Mouse (Mus musculus) spleen, postnatal 10 days (tissue): Measurements from ENCODE around the gene Olfr190.
"Not testable (repeated sequence)": the region's sequence is repeated elsewhere in the genome, so short reads cannot be mapped to it uniquely, and the experiment has no call there.

ENCODE experiments used
- DNase-seq, 2 experiments: peaks; one replicate each; pipeline ENCODE4 v3.0.0; 2021 to 2022; ENCODE audit warnings: low spot score in 2 of 2

The Olfr190 gene

DNA sequence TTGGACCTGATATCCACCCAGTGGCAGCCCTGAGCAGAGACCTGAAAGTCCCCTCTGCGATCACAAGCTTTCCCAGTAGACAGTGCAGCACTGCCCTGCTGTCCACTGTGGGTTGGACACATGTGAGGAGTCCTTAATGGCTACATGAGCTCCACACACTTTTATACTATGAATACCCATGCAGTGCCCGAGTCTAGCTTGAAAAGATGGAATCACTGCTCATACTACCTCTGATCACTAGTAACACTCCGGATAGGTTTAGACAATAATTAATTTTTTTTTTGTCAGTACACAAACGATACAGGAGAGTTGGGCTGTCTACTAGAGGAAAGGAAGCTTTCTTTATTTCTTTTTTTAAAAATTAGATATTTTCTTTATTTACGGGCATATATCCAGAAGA is at the start of gene Olfr190:
TSS of gene Olfr190 (minus strand) at position 101 of the 400 bp plus-strand sequence.
- DNase-seq = no peak

DNA sequence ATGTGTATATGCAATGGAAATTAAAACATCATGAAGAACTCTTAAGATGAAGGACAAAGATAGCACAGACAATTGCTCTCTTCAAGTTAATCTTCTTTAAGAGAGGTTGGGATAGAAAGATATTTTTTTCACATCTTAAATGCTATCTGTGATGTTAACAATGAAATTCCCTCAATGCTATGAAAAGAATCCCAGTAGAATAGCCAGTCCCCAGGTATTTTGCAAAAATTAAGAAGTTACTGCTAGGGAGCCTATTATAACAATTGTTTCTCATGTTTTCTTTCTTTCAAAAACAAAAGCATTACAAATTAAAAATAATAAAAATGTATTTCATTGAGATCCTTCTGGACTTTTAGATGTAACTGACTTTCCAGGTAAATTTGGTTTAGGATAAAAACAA is 43.2 kb upstream of the Olfr190 start, which contains the start of gene Olfr194:
TSS of gene Olfr194 (minus strand) at position 101 of the 400 bp plus-strand sequence.
- no peak for DNase-seq

DNA sequence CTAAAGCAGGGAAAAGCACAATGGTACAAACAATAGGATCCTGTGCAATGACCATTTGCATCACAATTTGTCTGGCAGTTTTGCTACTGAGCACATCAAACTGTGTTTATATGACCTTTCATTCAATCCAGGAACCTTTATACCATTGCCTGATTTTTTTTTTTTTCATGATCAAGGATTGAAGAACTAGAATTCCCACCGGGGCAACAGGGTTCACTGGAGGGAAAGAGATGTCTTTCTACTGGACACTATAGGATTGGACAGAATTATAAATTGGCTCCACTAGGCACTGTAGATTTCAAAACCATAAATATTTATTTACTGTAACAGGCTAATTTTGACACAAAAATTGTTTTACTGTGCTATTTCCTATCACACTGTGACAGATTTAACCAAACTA is 34.0 kb upstream of the Olfr190 start, which contains the start of gene Olfr193:
TSS of gene Olfr193 (minus strand) at position 101 of the 400 bp plus-strand sequence.
- DNase-seq = no peak

DNA sequence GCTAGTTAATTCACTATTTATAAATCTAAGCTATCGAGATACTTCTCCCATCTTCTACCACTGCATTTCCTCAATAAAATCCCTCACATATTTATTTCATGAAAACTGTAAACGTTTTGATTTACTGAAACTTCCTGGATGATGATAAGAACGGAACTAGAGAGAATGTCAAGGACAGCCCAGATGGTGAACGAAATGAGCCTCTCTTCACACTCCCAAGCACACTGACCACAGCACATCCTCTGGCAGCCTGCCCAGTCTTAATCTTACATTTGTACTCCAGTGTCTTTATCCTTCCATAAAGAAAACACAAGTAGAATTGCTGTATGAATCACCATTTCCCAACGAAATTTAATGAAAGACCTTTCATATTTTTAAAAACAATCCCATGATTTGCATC is 30.7 kb upstream of the Olfr190 start:
- not testable (repeated sequence) for DNase-seq

DNA sequence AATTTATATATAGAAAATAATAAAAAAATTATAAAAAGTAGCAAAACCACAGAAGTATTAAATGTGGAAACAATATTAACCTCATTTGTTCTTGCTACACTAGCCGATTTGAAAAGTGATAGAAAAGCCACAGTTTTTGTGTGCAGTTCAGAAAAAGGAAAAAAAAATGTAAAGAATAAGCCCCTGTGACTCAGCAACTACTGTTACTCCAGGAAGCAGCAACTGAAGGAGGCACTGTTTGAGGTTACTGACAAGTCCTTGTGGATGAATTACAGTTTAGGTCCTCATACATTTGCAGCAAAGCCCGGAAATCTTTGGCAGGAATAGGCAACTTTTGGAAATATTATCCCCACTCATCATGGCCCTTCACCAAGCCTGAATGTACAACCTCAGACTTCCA is 27.5 kb upstream of the Olfr190 start:
- no peak for DNase-seq

DNA sequence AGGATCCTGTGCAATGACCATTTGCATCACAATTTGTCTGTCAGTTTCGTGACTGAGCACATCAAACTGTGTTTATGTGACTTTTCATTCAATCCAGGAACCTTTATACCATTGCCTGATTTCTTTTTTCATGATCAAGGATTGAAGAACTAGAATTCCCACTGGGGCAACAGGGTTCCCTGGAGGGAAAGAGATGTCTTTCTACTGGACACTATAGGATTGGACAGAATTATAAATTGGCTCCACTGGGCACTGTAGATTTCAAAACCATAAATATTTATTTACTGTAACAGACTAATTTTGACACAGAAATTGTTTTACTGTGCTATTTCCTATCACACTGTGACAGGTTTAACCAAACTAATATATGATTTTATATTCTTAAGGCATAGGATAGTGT is 11.9 kb upstream of the Olfr190 start, which contains the start of gene Olfr191:
TSS of gene Olfr191 (minus strand) at position 101 of the 400 bp plus-strand sequence.
- not testable (repeated sequence) for DNase-seq

DNA sequence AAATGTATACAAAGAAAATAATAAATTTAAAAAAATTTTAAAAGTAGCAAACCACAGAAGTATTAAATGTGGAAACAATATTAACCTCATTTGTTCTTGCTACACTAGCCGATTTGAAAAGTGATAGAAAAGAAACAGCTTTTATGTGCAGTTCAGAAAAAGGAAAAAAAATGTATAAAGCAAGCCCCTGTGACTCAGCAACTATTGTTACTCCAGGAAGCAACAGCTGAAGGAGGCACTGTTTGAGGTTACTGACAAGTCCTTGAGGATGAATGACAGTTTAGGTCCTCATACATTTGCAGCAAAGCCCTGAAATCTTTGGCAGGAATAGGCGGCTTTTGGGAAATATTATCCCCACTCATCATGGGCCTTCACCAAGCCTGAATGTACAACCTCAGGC is 3.3 kb upstream of the Olfr190 start:
- DNase-seq = not testable (repeated sequence)

DNA sequence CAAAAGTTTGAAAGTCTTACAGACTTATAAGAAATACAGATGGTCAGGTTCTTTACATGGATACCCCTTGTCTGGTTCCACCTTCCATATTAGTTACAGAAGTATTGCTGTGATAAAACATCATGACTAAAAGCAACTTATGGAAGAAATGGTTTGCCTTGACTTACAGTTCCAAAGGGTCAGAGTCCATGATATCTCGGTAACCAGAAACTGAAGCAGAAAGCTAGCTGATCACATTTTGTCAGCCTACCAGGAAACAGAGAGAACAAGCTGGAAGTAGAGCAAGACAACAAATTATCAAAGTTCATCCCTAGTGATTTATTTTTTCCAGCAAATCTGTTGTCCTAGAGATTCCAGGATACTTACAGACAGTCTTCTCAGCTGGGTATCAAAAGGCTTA is 4.3 kb downstream of the Olfr190 start:
- DNase-seq = no peak

DNA sequence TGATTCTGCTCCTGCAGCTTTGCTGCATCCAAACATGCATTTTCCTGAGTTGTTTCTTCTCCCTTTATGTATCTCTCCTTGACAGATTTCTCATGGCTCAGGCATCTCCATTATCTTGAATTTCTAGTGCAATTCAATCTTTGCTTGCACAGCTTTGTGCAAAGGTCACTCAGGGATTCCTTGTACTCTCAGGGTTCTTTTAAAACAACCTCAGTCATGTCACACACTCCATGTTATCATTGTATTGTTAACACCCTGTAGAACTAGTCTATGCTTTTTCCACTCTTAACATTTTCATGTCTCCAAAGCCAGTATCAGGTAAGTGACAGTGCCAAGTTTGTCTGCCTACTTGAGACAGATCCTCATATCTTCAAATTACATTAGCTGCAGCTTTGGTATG is 6.0 kb downstream of the Olfr190 start:
- DNase-seq = no peak

DNA sequence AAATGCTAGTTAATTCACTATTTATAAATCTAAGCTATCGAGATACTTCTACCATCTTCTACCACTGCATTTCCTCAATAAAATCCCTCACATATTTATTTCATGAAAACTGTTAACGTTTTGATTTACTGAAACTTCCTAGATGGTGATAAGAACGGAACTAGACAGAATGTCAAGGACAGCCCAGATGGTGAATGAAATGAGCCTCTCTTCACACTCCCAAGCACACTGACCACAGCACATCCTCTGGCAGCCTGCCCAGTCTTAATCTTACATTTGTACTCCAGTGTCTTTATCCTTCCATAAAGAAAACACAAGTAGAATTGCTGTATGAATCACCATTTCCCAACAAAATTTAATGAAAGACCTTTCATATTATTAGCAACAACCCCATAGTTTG is 15.4 kb downstream of the Olfr190 start:
- not testable (repeated sequence) for DNase-seq

DNA sequence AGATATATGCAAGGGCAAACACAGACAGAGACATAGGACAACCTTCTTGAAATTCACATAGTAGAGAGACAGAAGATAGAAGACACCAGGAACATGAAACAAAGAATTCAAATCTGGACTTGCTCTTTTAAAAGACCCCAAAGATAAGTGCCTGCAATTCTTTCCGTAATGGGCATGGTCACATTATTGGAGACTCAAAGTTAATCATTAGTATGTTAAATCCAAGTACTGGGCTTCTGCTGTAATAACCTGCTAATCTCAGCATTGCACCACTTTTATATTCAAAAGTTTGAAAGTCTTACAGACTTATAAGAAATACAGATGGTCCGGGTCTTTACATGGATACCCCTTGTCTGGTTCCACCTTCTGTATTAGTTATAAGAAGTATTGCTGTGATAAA is 28.5 kb downstream of the Olfr190 start:
- DNase-seq = not testable (repeated sequence)

DNA sequence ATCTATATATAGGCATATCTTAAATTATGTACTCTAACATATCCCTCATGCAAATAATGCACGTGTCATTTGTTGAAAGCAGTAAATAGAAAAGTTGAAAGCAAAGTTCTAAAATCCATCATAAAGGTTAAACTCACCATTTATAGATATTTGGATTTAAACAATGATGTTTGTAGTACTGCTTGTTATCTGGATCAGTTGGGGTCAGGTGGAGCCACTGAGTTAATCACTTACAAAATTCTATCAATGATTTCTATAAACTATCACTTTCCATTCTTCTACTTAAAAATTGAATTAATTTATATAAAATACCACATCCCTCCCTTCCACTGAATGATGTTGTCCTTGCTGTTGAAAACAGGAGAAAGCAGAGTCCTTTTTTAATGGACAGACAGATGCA is 28.9 kb downstream of the Olfr190 start:
- no peak for DNase-seq

DNA sequence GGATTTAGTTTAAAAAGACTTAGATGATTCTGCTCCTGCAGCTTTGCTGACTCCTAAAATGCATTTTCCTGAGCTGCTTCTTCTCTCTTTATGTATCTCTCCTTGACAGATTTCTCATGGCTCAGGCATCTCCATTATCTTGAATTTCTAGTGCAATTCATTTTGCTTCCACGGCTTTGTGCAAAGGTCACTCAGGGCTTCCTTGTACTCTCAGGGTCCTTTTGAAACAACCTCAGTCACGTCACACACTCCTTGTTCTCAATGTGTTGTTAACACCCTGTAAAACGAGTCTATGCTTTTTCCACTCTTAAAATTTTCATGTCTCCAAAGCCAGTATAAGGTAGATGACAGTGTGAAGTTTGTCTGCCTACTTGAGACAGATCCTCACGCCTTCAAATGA is 30.2 kb downstream of the Olfr190 start:
- no peak for DNase-seq

DNA sequence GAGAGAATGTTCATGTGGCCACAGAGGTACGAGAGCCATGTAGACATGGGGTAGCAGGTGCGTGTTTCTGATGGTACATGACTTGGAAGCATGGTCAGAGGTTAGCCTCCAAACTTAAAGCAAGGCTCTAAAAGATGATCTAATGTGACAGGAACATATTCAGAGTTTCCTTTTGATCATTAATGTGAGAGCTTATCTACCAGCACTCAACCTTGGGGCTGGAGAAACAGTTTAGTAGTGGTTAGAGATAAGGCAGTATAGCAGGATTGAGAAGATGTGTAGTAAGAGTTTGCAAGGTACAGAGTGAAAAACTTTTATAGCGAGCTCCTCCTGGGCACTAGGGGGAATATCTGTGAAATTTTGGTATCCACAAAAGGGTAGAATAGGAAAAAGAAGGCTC is 32.0 kb downstream of the Olfr190 start:
- DNase-seq = no peak

DNA sequence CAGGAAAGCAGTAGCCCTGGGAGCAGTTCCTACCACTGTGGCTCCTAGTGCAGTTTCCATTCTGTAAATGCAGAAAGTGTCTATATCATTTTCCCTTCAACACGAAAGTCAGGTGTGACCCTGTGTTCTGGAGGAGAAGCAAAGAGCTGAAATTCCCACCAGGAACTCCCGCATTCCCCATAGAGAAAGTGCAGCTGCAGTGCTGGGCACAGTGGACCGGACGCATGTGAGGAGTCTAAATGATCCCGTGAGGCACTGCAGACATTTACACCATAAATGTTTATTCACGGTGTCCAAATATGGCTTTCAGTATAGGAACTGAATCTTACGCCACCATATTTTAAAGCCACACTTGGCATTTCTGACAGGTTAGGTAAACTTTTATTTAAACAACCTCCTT is 38.1 kb downstream of the Olfr190 start, which contains the start of gene Olfr187:
TSS of gene Olfr187 (minus strand) at position 58 of the 400 bp plus-strand sequence.
- no peak for DNase-seq

DNA sequence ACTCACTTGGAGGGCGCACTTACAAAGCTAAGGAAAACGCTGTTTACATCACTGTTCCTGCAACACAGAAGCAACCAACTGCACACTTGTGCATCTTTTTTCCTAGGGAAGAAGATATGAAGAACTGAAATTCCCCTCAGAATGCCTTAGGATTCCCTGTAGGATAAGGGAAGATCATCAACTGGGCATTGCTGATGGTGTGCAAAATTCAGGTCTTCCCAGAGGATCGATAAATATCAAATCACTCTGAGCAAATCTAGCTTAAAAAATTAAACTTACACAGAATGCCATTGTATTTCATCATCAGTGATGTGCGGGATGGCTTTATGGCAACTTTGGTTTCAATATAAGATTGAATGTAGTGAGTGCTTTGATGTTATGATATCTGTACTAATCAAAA is 47.6 kb downstream of the Olfr190 start, which contains the start of gene Olfr186:
TSS of gene Olfr186 (minus strand) at position 101 of the 400 bp plus-strand sequence.
- no peak for DNase-seq
